Mouse (Mus musculus): Measurements from ENCODE around the gene Vmn1r208. TPM values are rescaled to one million over a fixed set of nuclear protein-coding genes. Genes with fewer than 3 reads are reported as not detected.
"Not testable (repeated sequence)": the region's sequence is repeated elsewhere in the genome, so short reads cannot be mapped to it uniquely, and the experiment has no call there.

Vmn1r208 gene
- not detected in 2 replicates for polyA plus RNA-seq (2015; fragmentation: Nextera tagmentation; extraction: Ambion mirVana)

DNA sequence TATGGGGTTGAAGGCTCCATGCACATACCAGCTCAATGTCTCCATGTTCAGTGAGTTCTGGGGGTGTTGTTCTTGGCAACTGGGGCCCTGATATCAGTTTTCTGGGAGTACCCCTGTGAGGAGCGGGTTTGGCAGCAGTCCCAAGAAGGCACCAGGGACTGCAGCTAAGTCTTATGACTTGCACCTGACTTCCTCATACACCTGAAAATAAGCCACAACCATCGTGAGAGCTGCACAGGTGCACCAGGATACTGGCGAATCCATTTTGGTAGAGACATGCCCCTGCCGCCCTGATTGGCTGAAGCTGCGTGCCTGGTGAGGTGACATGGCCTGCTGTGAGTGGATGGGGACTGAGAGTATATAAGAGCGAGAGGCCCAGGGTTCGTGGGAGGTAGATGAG is at the start of gene Vmn1r208:
Gene Vmn1r208, minus strand, starts transcription at position 101 of the 400 bp plus-strand sequence.
- H3K27ac ChIP-seq (replicated peaks); H3K9ac ChIP-seq; H3K36me3 ChIP-seq (replicated peaks); H3K4me1 ChIP-seq (replicated peaks); ATAC-seq (ENCODE audit: insufficient read depth); H3K4me2 ChIP-seq; H3K27me3 ChIP-seq; H3K4me3 ChIP-seq (replicated peaks); H3K9me3 ChIP-seq (replicated peaks): not testable (repeated sequence)
- no CpG with 5 or more reads among the region's 7 CpGs for WGBS (ENCODE audit: insufficient replicate concordance)

DNA sequence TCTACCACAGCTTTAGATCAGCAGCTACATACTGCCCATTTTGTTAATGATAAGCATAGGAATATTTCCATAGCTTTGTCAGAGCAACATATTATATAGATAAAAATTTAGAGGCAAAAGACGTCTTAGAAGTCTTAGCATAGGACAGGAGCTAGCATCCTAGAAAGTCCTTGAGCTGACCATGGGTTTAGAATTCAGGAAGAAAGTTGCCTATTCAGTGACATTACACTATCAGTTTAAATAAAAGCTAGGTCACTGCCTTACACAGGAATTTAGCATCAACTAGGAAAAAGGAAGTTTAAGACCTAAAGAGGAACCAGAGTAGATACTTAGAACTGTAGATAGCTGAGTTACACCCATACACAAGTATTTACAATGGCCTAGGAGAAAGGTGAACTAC is 44.4 kb upstream of the Vmn1r208 start:
- ATAC-seq (ENCODE audit: insufficient read depth); H3K36me3 ChIP-seq (replicated peaks); H3K9ac ChIP-seq; H3K4me3 ChIP-seq (replicated peaks); H3K4me2 ChIP-seq; H3K27me3 ChIP-seq; H3K9me3 ChIP-seq (replicated peaks); H3K27ac ChIP-seq (replicated peaks); H3K4me1 ChIP-seq (replicated peaks): not testable (repeated sequence)
- WGBS (ENCODE audit: insufficient replicate concordance), result 66% methylated on average over 1 of the region's 1 CpGs

DNA sequence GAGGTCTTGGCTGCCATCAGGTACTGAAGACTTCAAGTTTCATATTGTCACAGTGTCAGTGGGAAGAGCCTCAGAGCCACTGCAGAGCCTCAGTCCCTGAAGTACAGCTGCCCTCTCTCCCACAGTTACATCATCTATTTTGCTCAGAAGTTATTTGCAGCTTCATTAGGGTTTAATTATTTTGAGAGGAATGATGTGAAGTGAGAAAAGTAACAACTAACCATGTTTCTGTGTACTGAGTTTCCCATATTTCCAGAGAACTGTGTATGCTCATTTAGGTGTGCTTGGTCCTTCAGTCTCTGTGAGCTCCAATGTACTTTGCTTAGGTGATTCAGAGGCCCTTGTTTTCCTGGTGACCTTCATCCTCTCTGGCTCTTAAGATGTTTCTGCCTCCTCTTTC is 32.4 kb upstream of the Vmn1r208 start, which contains the start of gene Vmn1r209:
Gene Vmn1r209, minus strand, starts transcription at position 101 of the 400 bp plus-strand sequence.
- not testable (repeated sequence) for H3K4me3 ChIP-seq (replicated peaks); H3K4me1 ChIP-seq (replicated peaks); H3K27ac ChIP-seq (replicated peaks); H3K9ac ChIP-seq; H3K4me2 ChIP-seq; H3K36me3 ChIP-seq (replicated peaks); H3K9me3 ChIP-seq (replicated peaks); ATAC-seq (ENCODE audit: insufficient read depth); H3K27me3 ChIP-seq

DNA sequence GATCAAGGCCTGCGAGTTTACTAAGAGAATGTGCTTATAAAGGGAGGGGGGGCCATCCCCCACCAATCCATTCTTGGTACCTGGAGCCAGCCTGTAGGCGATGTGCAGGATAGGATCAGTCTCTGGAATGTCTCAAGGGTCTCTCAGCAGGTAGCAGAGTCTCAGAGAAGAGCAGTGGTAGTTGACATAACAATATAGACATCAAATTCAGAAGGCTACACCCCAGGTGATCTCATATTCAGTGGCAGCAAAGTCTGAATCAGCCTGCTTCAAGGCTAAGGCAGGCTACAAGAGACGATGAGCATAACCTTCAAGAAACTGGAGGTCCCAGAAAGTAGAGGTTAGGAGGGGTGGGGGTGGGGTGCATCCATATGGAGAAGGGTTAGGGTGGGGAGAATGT is 10.9 kb upstream of the Vmn1r208 start:
- not testable (repeated sequence) for H3K27me3 ChIP-seq; H3K9ac ChIP-seq; H3K36me3 ChIP-seq (replicated peaks); H3K4me1 ChIP-seq (replicated peaks); H3K9me3 ChIP-seq (replicated peaks); H3K27ac ChIP-seq (replicated peaks); ATAC-seq (ENCODE audit: insufficient read depth); H3K4me3 ChIP-seq (replicated peaks); H3K4me2 ChIP-seq
- WGBS (ENCODE audit: insufficient replicate concordance), result 58% methylated on average over 3 of the region's 3 CpGs

DNA sequence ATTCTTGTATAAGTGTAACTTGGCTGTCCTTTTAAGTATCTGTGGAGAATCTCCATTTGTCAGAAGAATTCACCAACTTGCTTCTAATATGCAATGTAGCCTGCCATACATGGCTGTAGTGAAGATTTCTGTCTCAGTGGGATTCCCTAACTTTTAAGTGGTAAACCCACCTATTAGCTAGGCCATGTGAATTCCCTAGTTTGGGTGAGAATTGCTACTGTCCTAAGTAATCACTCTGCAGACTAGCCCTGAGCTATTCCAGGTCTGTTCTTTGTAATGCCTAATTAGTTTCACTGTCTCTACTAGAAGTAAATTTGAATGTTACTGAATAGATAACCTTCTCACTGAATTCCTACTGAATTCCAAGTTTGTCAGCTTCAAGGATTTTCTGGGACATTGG is 7.0 kb upstream of the Vmn1r208 start:
- not testable (repeated sequence) for H3K9ac ChIP-seq; H3K4me2 ChIP-seq; H3K4me3 ChIP-seq (replicated peaks); H3K9me3 ChIP-seq (replicated peaks); ATAC-seq (ENCODE audit: insufficient read depth); H3K27me3 ChIP-seq; H3K36me3 ChIP-seq (replicated peaks); H3K27ac ChIP-seq (replicated peaks); H3K4me1 ChIP-seq (replicated peaks)

DNA sequence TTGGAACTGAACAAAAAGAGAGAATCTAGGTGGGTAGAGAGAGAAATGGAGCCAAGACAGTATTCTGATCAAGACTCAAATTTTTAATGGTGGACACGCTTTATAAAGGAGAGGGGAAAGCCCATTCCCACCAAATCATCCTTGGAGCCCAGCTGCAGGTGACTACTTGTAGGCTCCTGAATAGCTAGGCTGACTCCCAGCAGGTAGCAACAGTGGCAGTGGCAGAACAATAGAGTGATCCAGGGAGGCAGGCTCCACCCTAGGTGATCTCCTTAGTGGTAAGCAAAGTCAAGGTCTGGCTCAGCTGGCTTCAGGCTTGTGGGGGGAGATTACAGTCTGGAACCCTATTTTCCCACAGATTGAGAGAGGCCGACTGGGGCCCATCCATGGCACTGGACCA is 5.6 kb downstream of the Vmn1r208 start:
- H3K4me1 ChIP-seq (replicated peaks); H3K4me2 ChIP-seq; H3K9me3 ChIP-seq (replicated peaks); H3K27ac ChIP-seq (replicated peaks); H3K36me3 ChIP-seq (replicated peaks); H3K9ac ChIP-seq; H3K27me3 ChIP-seq; H3K4me3 ChIP-seq (replicated peaks); ATAC-seq (ENCODE audit: insufficient read depth): not testable (repeated sequence)
- WGBS (ENCODE audit: insufficient replicate concordance), result 64% methylated on average over 2 of the region's 2 CpGs

DNA sequence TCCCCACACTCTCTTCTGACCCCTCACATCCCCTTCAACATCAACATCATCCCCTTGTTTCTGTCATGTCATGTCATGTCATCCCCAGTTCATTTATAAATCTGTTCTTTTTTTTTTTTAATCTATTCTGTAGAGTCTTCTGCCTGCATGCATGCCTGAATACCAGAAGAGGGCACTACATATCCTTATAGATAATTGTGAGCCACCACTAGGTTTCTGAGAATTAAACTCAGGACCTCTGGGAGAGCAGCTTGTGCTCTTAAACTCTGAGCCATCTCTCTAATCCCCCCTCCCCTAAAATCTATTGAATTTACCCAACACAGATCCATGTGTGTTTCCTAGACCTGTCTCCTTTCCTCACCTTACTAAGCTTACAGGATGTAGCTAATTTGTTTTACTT is 29.7 kb downstream of the Vmn1r208 start:
- ATAC-seq (ENCODE audit: insufficient read depth), result no peak
- Histone ChIP-seq H3K4me2 (no peak overlapping the region), H3K36me3 (replicated peaks) (no peaks in the 10 kb centered on the region), H3K27me3 (no peaks in the 10 kb centered on the region), H3K4me3 (replicated peaks) (no peak overlapping the region), H3K9ac (no peak overlapping the region), H3K4me1 (replicated peaks) (no peaks in the 10 kb centered on the region), H3K9me3 (replicated peaks) (no peaks in the 10 kb centered on the region), H3K27ac (replicated peaks) (no peak overlapping the region)

DNA sequence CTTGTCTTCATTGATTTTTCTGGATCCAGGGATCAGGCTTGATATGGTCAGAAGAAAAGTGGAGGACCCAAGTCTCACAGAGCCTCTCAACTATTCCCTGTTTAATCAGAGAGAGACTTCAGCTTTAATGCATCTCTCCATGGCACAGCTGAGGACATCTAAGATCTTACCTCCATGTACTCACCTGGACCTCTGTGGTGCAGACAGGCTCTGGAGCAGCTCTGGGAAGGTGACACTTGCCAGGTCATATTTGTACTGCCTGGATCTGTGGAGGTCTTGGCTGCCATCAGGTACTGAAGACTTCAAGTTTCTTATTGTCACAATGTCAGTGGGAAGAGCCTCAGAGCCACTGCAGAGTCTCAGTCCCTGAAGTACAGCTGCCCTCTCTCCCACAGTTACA is 47.7 kb downstream of the Vmn1r208 start, which contains the start of gene Vmn1r207-ps:
Gene Vmn1r207-ps, minus strand, starts transcription at position 101 of the 400 bp plus-strand sequence.
- not testable (repeated sequence) for H3K27ac ChIP-seq (replicated peaks); H3K27me3 ChIP-seq; H3K9ac ChIP-seq; H3K9me3 ChIP-seq (replicated peaks); H3K4me2 ChIP-seq; H3K4me3 ChIP-seq (replicated peaks); ATAC-seq (ENCODE audit: insufficient read depth); H3K4me1 ChIP-seq (replicated peaks); H3K36me3 ChIP-seq (replicated peaks)

Other genes starting within 250 kb of the Vmn1r208 start
- not detected in 2 replicates for gene Vmn1r204, start 224.2 kb downstream of the Vmn1r208 start, polyA plus RNA-seq (2015; fragmentation: Nextera tagmentation; extraction: Ambion mirVana)
- gene Vmn1r205, start 184.4 kb downstream of the Vmn1r208 start, polyA plus RNA-seq (2015; fragmentation: Nextera tagmentation; extraction: Ambion mirVana), result not detected in 2 replicates
- gene Vmn1r206, start 153.1 kb downstream of the Vmn1r208 start, polyA plus RNA-seq (2015; fragmentation: Nextera tagmentation; extraction: Ambion mirVana), result not detected in 2 replicates
- gene Vmn1r207-ps, start 47.8 kb downstream of the Vmn1r208 start, polyA plus RNA-seq (2015; fragmentation: Nextera tagmentation; extraction: Ambion mirVana), result not detected in 2 replicates
- not detected in 2 replicates for gene Vmn1r209, start 32.3 kb upstream of the Vmn1r208 start, polyA plus RNA-seq (2015; fragmentation: Nextera tagmentation; extraction: Ambion mirVana)
- gene Vmn1r210, start 53.9 kb upstream of the Vmn1r208 start, polyA plus RNA-seq (2015; fragmentation: Nextera tagmentation; extraction: Ambion mirVana), result not detected in 2 replicates
- gene Vmn1r211, start 80.2 kb upstream of the Vmn1r208 start, polyA plus RNA-seq (2015; fragmentation: Nextera tagmentation; extraction: Ambion mirVana), result not detected in 2 replicates
- not detected in 2 replicates for gene Vmn1r212, start 106.8 kb upstream of the Vmn1r208 start, polyA plus RNA-seq (2015; fragmentation: Nextera tagmentation; extraction: Ambion mirVana)
- gene Vmn1r213, start 230.3 kb upstream of the Vmn1r208 start, polyA plus RNA-seq (2015; fragmentation: Nextera tagmentation; extraction: Ambion mirVana), result not detected in 2 replicates